Mouse (Mus musculus) yolk sac, embryonic 10.5 days (tissue): ENCODE data around the gene Rpl27a.

Experiments used
- DNase-seq: peaks from one replicate; pipeline ENCODE4 v3.0.0-alpha.2; 2017; ENCODE audit warnings: low spot score

Rpl27a gene

DNA sequence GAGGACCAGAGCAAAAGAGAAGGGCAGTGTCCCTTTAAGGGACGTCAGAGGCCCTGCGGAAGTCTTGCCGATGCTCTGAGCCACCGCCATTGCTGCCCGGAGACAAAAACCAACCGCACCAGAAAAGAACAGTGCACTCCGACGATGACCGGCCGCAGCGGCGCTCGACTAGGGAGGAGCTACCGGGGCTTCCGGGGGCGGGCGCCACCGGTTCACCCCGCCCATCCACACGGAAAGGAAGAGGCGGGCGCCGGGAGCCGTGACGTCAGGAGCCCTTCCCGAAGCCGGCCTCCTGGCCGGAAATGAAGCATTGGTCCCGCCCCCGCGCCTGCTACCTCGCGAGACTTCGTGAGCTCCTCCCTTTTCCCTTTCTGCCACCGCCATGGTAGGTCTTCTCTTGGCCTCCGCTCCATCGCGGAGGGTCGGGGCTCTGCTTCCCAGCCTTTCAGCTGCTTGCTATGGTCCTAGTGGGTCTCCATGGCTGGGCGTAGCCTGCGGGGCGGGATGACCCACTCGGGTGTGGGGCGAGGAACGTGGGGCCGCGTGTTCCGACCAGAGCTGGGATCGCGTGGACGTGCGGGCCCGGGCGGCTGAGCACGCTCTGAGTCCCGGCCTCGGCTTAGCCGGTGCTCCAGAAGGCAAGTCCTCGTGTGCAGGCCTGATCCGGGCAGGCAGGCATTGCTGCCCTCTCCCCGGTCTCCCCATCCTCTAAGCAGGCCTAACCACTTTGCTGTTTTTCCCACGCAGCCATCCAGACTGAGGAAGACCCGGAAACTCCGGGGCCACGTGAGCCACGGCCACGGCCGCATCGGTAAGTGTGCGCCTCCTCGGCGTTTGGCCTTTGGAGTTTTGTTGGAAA is at the start of gene Rpl27a:
Rpl27a (plus strand) TSS at position 310 of the 859 bp plus-strand sequence.
- DNase-seq = peak; percentile 97

DNA sequence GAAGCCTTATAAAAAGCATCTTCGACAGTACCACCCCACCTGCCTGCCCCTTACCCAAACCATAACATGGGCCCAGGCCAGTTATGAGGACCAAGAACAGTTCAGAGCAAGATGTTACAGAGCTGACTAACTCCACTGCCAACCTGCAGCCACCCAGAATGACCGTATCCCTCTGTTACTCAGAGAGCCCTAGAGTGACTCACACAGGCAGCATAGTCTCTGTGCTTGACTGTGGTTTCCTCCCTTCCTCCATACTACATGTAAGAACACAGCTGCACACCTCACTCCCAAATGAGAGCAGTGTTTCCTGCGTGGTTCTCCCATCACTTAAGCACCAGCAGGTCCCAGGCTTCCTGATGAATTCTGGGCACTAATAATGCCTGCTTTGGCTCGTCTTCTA is 48.2 kb upstream of the Rpl27a start:
- no peak for DNase-seq

DNA sequence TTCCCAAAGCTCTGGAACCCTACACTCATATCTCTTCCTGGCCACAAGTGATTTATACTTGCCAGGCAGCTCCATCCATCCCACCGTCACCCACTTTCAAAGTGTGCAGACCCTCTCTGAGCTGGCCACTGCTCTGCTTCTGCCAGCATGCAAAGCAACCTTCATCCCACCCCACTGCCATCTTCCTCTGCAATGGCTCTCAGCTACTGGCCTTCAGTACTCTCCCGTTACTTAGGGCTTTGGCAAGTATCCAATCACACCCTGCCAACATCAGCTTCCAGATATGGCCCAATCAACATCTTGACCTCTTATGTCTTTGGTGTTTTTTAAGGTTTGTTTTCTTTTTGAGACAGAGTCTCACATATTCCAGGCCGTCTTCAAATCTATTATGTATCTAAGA is 41.0 kb upstream of the Rpl27a start:
- no peak for DNase-seq

DNA sequence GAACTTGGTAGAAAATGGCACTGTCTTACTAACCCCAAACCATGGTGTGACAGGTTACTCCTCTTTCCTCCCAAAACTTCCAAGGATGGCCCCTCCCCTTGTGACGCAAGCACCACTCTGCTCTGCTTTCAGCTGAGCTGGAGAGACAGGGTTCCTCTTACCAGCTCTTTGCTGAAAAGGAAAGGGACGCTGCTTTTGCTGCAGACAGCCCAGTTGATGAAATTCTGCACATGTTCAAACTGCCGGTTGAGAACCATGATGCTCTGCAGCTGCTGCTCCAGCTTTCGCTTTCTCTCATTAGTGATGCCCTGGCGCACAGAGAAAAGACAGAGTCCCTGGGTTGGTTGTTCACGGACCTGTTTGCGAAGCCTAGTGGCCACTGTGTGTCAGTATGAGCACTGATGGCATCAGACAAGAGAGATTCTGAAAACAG is 38.2 kb upstream of the Rpl27a start:
- no peak for DNase-seq

GRCm38 (mm10) chr7:109484221-109484620 is 34.7 kb upstream of the Rpl27a start:
- DNase-seq = no peak

DNA sequence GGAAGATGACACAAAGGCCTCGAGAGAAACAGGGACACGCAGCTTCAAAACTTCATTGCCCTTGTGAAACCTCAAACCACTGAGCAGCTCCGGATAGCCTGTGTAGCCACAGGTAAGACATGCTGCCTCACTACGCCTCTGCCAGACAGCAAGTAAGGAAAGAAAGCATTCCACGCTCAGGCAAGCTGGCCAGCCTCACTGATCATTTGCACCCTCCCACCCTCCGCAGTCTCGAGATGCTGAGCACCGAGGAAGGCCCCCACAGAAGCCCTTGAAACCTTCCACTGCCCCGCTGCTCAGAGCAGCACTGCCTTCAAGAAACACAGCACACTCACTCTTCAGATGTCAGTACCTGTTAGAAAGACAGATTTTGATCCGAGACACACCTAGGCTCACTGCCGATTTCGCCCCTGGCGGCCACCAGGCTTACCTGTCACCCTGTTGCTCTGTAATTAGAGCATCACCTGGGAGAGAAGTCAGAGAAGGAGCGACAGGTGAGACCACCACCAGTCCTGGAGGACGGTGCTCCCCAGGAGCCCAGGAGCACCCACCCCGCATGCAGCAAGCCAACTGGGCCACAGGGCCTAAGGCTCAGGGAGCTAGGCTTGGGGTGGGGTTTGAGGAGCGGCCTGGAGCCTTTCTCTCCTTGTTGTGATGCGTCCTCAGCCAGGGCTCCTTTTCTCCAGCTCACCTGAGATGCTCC is 26.2 kb upstream of the Rpl27a start:
- DNase-seq = no peak

DNA sequence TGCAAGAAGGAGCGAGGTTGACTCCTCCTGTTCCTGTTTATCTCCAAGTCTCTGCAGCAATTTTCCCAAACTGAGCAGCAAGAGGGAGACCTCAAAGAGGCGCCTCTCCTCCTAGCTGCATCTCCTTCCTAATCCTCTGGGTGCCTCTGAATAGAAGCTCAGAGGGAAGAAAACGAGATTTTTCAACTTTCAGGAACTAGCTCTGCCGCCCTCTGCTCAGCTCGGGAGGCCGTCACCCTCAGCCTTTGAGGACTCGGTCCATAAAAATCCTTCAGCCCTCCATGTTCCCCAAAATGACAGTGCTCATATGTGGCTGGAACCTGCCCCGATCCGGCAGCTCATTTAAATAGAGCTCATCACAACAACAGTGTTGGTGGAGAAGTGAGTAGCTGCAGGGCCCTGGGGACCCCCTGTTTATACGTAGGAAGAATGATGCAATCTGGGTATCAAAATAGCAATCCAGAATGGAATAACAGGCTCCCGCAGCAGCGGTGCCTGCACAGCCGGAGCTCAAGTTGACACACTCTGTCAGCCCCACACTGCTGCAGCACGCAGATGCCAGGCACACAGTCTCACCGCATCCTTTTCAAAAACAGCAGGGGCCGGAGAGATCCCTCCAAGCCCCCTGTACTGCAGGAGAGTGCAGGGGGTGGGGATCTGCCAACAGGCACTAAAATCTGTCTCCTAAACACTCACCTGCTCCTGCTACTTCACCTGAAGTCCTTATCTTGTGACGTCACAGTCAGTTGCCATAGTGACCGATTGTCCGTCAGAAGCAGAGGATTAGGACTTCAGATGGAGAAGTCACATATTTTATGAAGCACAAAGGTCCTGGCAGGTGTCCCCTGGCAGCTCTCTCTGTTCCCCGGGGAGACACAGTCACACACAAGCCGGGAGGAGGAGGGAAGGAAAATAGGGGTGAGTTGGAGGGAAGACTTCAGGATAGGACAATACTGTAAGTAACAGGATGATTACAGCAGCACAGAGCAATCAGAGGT is 25.3 kb upstream of the Rpl27a start:
- DNase-seq = no peak

DNA sequence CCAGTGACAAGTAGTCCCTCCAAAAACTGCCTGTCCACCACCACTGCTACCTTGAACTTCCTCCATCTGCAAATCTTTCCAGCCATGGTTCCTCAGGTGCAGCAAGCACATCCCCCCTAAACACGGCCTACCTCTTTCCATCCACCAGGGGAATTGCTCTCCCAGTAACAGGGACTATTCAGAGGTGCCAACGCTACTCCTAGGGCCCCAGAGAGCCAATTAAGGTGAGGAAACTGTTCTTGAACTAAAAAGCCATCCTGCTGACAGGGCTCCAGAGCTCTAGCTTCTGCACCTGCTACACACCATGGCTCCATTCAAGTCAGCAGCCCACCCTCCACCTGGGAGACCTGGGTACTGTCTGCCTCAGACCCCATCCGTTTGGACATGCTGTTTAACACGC is 21.4 kb upstream of the Rpl27a start:
- no peak for DNase-seq

DNA sequence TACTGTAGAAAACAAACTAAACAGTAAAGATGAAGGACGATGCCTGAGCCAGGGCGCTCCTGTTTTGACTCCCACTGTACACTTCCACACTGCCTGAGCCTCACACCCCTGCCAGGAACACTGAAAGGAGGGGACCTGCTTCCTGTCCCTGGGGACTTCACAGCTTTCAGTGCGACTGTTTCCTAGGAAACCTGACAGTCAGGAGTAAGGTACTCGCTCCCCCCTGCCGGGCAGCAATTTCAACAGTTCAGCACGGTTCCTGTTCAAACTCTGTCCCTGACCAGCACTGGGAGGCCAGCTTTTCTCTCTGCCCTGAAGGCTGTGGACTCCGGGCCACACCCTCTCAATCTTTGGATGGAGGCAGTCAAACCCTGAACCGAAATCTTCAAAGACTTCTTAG is 11.8 kb upstream of the Rpl27a start:
- DNase-seq = no peak

GRCm38 (mm10) chr7:109507572-109507971 is 11.4 kb upstream of the Rpl27a start:
- DNase-seq = no peak

DNA sequence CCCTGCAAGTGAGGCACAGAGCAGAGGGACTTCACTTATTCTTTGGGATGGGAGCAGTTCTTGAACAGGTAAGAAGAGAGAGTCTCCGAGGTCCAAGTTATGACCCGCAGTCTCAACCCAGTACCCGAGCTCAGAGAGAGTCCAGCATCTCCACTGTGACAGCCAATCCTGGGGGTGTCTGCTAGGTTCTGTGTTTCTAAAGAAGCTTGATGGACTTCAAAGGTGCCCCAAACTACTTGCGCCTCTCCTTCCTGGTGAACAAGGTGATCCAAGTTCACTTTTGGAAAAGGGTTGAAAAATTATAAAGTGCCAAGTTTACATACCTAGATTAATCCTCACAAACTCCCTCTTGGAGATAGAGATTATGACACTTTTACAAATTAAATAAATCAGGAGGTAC is 10.9 kb upstream of the Rpl27a start, which contains the start of gene Trim66:
Trim66 (minus strand) TSS at position 101 of the 400 bp plus-strand sequence.
- DNase-seq = no peak

GRCm38 (mm10) chr7:109510799-109511198 is 8.1 kb upstream of the Rpl27a start:
- no peak for DNase-seq

- DNase-seq = no peak
These were observed 7.1 kb upstream of the Rpl27a start for GRCm38 (mm10) chr7:109511838-109512237.

DNA sequence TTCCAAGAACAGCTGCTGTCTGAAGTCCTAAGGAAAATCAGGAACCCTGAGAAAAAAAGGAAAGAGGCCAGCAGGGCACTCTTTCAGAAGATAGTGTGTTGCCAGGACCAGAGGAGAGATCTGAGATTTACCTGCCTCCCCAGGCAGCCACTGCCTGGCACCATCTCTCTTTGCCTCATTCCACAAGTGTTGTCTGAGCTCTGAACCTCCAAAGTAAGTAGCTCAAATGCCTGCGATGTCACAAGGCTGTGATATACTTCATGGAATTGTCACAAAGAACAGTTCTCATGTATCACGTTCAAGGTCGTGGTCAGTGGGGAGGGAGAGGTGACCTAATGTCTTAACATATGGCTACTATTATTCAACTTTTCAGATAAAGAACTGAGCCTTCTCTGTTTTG is 2.4 kb upstream of the Rpl27a start:
- no peak for DNase-seq

DNA sequence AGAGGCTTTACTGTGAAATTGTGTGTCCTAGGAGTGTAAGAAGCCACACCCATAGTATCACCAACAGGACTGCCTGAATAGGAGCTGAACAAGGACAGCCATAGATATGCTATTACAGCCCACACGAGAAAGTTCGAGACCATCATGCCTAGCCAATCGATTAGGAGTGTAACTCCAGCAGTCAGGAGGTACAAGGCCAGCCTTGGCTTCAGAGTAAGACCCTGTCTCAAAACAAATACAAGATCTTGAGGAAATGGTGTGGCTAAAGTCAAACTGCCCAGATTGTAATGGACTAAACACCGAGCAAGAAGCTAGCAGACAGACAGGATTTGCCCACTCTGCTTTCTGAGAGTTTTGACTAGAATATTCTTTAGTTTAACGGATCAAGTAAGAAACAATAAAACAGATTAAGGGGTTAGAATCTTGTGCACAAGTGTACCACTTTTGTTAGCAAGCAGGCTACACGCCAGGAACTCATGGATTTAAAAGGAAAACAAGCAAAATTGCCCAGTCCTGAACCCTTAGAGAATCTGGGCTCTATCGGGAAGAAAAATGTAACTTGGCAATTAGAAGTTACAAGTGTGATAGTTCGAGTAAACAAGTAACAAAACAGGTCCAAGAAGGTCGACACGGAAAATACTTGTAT is 788 bp upstream of the Rpl27a start:
- peak; percentile 29 for DNase-seq

- DNase-seq = no peak
These were observed 989 bp downstream of the Rpl27a start for GRCm38 (mm10) chr7:109519936-109520335.

- DNase-seq = no peak
These were observed 3.1 kb downstream of the Rpl27a start for GRCm38 (mm10) chr7:109522084-109522483.

DNA sequence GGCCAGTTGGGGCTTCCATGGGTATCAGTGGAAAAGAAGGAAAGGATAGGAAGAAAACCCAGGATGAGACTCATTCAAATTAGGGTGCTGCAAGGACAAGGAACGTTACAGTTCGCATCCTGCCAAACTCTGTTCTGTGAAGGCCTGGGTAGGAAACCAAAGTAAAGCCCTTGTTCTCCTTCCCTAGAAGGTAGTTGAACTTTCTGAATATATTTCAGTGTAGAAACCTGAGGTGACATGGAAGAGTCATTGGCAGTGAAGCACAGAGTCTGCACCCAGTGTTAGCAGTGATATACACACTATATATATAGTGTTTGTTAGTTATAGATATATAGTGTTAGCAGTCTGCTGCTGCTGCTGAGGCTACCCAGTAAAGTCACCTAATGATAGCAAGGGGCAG is 4.4 kb downstream of the Rpl27a start:
- DNase-seq = no peak

DNA sequence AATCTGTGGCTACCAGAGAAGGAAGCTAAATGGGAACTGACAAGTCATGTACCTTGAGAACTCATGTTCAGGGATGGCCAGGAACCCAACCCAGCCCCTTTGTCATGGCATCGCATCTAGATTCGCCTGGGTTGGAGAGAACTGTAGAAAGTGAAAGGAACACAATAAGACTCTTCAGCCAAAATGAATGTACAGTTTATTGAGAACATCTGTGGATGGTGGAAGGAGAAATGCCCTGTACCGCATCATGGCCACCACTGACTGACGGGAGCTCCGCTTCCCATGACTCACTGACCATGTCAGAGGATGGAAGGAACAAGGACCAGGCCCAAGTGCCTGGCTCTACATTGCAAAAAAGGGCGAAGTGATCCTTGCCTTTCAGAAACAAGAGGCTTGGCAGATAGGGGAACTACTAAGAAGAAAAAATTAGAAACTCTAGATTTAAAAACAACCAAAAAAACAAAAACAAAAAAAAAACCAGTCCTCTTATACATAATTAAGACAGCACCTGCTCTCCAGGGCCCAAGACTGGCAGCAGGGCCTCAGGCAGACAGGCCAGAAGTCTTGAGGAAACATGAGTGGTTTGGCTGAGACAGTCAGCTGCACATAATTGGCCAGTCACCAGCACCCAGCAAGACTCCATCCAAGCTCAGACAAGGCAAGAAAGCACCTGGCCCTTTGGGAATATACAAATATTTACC is 4.9 kb downstream of the Rpl27a start:
- no peak for DNase-seq

DNA sequence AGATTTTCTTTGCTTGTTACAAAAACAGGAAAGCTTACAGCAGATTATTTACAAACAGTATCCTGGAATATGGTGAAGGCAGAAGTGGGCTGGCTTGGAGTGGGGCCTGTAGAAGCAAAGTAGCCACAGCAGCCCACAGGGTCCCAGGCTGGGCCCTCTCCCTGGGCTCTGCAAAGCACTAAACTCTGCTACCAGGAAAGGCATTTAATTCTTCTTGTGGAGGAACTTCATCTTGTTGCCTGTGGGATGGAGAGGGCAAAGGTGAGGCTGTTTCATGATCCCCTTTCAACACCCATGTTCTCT is 5.4 kb downstream of the Rpl27a start:
- DNase-seq = no peak

DNA sequence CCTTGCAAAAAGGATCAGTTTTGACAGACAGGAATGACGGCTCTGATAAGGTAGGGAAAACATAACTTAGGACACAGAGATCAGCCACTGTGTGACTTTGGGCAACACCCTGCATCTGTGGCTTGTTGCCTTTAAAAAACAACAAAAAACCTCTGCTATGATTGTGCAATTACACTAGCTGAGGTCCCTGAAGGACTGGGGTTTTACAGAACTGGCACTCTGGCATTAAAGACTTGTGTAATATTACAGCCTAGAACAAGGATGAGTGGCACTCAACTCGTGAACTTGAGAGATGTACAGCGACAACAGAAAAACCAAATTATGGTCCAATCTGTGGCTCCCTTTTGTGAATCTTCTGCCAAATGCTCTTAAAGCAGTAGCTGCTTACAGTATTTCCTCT is 5.8 kb downstream of the Rpl27a start:
- no peak for DNase-seq
